Mouse (Mus musculus) frontal cortex, postnatal 10 days (tissue): ENCODE results near the gene Gm20403.
"Not testable (repeated sequence)": the region's sequence is repeated elsewhere in the genome, so short reads cannot be mapped to it uniquely, and the experiment has no call there.

Experiments used
- DNase-seq, 2 experiments: peaks; one replicate each; pipeline ENCODE4 v3.0.0; 2022; ENCODE audit warnings: low spot score in 2 of 2, mixed read lengths in 1 of 2

Gm20403 gene

DNA sequence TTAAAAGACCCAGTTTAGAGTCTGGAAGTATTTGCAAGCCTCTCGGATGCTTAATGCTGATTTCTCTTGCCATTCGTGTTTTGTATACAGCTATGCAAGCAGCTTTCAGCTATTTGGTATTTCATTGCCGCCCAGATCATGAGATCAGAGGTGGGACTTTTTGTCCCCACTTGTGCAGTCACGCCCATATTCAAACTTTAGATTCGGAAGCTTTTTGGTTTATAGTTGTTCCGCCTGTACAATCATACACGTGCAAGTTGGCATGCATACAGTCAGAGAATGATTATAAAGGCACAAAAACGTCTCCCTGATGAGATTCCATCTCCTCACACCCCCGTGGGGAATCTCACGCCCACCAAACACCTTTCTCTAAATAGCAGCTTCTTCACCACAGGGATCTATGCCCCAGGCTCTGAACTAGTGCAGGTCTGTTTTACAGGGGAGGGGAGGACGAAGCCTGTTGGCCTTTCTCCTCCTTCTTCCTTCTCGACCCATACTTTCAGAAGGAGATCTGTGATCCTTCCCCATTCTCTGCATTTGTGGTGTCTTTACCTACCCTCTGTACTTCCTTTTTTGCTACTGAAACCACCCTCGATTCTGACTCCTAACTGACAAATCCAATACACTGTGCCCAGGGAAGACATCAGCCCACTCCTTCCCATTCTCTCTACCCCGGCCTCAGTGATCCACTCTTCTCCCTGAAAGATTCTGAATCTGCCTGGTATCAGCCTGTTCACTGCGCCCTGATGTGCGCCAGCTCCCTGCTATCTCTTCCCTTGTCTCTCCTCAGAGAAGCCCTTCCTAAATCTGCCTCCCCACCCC lies 7.1 kb upstream of the Gm20403 start:
- DNase-seq: no peak

DNA sequence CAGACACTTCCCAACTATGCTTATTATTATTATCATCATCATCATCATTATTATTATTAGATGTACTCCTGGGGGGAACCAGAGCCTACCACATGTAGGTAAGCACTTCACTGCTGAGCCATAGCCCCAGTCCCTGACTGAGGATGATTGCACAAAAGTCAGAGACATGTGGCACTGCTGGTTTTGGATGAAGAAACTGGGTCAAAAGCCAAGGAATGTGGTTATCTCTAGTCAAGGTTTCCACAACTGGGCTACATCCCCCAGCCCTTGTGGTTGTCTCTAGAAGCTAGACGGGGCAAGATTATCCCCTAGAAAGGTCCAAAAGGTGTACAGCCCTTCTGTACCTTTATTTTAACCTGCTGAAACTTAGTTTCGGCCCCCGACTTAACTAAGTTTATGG lies 6.5 kb upstream of the Gm20403 start:
- DNase-seq: no peak

DNA sequence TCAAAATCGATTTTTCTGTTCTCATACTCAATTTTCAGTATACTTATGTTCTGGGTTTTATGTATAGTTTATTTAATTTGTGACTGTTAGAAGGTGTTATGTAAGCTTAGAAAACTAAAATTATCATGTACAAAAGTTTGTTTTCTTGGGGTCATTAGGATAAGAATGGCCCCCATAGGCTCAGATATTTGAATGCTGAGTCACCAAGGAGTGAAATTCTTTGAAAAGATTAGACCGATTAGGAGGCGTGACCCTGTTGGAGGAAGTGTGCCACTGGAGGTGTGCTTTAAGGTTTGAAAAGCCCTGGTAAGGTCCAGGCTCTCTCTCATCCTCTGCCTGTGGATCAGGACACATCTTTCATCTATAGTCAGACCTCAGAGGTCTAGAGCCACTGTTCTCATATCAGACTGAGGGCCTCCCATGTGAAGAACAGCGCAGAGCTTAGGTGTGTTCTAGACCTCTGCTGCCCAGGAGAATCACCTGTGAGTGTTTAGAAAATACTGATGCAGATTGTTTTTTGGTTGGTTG lies 2.1 kb upstream of the Gm20403 start:
- DNase-seq: no peak

DNA sequence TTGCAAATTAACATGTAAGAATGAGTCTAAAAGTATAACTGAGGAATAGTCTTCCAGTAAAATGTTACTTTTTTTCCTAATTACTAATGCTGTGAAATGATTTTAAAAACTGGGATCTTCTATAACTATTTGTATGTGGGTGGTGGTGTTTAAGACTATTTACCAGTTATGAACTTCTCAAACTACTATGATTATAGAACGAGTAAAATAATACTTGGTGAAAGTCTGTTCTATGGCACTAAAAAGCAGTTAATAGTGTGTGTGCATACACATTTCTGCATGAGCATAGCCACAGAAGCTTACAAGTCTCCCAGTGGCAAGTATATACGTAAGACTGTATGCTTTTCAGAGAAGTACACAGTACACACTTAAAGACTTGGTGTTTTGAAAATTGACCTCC lies 827 bp upstream of the Gm20403 start:
- no peak for DNase-seq

DNA sequence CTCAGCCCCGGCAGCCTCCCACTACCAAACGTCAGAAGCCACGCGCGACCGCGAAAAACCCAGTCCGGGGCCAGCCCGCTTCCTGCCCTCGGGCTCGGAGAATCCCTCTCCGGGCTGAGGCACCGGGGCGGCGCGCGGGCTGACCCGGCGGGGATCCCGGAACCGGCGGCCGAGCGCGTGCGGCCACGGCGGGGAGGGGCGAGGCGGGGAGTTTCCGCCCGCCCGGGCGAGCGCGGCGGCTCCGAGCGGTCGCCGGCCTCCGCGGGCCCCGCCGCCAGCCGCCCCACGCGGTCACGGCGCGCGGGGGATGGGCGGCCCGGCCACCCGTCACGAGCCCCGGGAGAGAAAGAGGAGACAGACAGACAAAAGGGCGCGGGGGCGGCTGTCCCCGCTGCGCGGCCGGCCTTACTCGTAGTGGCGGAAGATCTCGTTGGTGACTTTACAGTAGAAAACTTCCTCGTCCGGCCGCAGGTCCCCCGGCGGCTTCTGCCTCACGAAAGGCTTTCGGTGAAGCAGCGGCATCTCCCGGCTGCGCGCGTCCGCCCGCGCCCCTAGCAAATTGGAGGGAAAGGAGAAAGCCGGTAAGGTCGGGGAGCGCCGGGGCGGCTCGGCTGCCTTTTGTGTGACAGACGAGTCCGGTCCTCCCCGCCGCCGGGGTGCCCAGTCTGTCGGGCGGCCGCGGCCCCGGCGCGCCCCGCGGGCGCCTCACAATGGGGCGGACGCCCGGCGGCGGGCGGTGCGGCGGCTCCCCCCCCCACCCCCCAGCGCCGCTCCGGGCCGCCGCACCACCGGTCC lies 875 bp downstream of the Gm20403 start:
- peak; percentile 16 to 49 for DNase-seq

DNA sequence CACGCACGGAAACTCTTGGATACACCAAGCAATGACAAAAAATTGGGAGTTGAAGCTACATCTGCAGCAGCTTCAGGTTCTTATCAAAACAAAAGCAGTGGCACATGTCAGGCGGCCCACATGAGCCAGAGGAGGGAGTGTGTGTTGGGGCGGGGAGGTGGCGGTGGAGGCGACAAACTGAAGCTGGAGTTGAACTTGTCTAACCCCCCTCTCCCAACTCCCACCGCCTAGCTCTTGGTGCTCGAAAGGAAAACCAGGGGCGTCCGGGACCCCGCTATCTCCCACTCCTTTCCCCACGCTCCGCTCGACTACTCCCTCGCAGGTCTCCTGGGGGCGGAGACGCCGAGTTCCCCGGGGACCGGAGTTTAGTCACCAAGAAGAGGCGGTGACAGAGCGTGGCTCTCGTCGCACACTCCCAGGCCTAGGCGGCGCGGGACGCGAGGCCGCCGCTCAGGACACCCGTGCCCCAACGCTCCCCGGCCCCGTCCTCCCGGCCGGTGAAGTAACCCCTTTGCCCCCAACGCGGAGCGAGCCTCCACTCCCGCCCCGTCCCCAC lies 1.6 kb downstream of the Gm20403 start:
- peak; percentile 18 to 38 for DNase-seq

DNA sequence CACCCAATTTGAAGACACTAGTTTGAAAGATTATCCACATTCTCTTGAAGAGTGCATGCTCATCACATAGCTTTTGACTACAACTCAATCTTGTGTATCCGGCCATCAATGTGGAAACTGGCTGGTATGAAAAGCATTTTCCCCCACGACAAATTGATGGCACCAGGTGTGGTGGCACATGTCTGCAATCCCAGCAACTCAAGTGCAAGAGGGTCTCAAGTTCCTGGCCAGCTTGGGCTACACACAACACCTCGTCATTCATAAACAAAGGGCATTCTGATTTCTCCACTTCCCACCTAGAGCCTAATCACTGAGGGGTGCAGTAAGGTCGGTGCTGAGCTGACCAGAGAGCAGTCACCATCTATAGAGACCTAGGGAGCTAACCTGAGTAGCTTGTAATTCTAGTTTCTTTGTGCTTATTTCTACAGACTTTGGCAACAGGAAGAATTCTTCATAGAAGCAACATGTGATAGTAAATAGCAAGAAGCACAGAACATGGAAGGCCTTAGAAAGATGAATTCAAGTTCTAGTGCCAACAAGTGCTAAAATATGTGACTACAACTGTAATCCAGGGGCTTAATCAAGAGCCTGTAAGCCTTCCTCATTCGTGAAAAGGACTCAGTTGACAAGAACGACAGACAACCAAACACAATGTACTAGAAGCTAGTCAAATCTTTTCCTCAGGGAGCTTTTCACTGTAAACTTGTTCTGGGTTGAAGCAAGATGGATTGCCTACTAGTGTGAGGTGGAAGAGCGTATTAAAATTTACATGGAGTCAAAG lies 3.2 kb downstream of the Gm20403 start:
- no peak for DNase-seq

DNA sequence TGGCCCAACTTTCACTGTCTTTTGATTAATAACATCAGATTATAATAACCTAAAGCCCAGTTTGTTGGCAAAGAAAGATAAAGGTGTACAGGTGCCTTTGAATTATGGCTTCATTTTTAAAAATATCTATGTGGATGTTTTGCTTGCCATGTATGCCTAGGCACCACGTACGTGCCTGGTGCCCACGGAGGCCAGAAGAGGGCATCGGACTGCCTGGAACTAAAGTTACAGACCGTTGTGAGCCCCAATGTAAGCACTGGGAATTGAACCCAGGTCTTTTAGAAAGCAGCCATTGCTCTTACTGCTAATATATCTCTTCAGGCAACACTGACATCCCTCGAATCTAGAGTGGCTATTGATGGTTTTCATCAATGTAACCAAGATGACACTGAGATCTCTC lies 4.4 kb downstream of the Gm20403 start:
- no peak for DNase-seq

DNA sequence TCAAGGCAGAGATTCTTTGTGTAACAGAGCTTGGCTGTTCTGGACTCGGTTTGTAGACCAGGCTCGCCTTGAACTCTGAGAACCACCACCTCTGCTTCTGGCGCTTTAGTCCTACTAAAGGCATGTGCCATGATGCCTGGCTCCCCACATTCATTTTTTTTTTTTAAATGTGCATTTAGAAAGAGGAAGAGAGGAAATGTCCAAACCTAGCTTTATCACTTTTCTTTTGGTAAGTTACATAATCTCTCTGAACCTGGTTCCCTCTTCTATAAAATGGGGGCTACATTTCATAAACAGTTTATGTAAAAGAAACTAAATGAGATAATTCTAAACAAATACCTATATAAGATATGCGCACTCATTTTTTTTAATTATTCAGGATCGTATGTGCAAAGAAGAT lies 5.4 kb downstream of the Gm20403 start:
- DNase-seq: no peak

DNA sequence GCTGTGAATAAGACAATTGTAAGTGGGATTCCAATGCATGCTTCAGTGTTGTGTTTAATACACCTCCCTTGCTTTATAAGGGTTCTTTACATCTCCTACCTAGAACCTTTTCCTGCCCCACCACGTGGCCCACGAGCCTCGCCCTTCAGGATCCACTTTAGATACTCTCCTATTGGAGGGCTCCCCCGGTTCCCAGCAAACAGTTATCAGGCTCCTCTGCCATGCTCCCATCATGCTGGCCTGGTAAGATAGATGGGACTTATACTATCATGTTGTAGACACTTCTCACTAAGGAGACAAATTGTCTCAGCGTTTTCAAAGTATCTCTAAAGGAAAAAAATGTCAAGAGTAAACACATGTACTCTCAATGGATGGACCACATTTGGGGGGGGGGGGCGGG lies 5.8 kb downstream of the Gm20403 start:
- DNase-seq: no peak

DNA sequence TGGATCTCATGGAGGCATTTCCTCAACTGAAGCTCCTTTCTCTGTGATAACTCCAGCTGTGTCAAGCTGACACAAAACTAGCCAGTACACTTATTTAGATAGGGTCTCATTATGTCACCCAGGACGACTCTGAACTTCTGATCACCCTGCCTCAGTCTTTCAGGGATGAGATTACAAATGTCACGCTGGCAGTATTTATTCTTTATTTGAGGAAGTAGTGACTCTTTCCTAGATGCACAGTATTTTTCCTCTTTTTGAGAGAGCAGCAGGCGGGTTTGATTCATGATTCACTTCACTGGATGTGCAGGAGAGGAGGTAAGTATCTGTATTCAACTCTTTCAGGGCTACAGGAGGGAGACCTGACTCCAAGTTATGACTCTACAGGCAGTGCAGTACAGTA lies 17.3 kb downstream of the Gm20403 start:
- DNase-seq: no peak

DNA sequence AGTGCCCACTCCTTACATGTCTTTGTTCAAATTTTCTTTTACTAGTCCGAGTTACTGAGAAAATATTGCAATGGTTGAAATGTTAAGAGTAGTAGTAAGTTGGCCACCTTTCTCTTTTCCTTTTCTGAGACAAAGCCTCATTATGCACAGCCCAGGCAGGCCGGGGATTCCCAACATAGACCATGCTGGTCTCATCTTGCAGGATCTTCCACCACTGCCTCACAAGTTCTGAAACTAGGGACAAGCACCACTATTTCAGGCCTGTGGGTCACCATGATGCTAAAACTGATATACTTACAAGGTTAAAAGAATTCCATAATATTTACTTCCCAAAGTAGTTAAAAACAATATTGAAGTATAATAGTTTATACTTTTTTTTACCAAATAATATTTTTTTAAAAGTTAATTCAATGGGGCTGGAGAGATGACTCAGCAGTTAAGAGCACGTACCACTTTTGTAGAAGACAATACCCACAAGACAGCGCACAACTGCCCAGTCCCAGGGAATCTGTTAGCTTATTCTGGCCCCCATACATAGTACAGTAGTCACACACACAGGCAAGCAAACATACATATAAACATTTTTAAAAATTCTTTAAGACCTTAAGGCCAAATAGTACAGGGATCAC lies 20.7 kb downstream of the Gm20403 start:
- DNase-seq: no peak

DNA sequence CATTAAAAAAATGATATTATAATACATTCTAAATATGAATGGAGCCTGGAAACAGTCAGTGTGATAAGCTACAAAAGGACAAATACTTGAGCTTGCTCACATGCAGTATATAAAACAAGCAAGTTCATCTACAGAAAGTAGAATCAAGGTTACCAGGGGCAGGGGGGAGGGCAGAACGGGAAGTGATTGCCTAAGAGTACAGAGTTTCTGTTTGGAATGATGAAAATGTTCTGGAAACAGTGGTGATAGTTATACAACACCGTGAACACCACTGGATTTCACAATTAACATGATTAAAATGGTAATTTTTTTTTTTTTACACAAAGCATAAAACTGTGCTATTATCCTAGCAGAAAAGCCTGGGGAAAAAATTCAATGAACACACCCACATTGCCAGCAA lies 26.8 kb downstream of the Gm20403 start:
- DNase-seq: no peak

DNA sequence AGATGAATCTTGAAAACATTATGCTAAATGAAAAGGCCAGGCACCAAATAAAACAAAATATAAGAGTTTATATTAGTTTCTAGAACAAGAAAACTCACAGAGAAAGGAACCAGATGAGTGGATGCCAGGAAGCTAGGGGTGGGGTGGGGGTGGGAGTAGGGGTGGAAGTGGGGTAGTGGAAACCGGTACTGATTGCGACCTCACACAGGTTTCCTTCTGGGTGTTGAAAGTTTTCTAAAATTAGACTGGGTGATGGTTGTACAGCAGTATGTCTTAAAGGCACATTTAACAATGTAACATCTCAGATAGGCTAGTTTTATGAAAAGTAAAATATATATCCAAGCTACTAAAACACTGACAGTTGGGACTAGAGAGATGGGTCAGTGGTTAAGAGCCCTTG lies 29.4 kb downstream of the Gm20403 start:
- no peak for DNase-seq

DNA sequence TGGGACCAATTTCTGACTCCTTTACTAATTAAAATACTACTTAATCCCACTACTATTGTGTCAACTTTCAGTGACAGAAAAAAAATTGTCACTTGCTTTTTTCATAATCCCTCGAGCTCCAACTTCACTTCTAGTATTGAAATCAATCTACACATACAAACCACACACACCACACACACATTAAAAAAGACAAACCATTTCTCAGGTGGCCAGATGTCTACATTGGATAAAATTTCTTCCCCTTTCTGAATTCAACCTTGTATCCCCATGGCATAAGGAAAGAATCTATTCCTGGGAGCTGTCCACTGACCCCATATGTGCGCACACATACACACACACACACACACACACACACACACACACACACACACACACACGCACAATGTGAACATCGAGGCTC lies 29.9 kb downstream of the Gm20403 start:
- no peak for DNase-seq

DNA sequence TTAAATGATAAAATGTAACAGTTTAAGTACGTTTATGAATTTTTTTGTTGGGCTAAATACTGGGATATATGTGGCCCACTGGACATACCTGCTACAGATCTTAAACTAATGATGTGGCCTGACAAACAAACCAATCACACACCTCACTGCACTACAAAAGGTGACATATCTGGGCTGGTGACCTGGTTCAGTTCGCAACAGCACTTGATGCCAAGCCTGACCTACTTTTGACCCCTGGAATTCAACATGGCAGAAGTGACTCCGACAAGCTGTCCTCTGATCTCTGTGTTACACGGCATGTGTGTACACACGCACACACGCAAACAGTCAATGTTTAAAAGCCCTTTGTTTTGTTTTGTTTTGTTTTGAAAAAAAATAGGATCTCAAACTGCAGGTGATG lies 40.2 kb downstream of the Gm20403 start:
- DNase-seq: no peak

DNA sequence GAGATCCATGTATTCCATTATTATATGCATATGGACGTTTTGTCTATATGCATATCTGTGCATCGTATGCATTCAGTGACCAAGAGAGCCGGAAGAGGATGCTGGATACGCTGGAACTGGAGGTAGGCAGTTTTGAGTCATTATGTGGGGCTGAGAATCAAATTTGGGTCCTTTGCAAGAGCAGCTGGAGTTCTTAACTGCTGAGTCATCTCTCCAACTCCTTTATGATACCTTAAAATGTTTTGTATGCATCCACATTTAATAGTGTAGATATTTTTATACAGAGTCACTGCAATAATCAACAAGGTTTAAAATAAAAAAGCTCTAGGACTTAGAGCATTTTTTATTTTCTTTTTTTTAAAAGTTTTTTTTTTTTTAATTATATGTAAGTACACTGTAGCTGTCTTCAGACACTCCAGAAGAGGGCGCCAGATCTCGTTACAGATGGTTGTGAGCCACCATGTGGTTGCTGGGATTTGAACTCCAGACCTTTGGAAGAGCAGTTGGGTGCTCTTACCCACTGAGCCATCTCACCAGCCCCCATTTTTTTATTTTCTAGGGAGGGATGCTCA lies 43.7 kb downstream of the Gm20403 start:
- DNase-seq: not testable (repeated sequence)

DNA sequence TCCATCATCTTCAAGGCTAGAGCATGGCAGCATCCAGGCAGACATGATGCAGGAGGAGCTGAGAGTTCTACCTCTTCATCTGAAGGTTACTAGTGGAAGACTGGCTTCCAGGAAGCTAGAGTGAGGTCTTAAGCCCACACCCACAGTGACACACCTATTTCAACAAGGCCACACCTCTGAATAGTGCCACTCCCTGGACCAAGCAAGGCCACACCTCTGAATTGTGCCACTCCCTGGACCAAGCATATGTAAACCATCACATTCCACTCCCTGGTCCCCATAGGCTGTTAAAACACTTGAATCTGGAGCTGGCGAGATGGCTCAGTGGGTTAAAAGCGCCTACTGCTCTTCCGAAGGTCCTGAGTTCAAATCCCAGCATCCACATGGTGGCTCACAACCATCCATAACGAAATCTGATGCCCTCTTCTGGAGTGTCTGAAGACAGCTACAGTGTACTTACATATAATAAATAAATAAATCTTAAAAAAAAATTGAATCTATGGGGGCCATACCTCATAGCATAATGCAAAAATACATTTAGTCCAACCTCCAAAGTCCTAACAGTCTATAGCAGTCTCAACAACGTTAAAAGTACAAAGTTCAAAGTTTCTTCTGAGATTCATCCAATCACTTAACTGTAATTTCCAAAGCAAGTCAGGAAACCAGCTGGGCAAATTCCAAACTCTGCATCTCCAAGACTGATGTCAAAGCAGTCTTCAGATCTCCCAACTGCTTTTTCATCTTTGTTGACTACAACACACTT lies 48.6 kb downstream of the Gm20403 start:
- DNase-seq: not testable (repeated sequence)
